Mouse (Mus musculus): ENCODE measurements around the gene Gck. TPM values are rescaled to one million over a fixed set of nuclear protein-coding genes. Genes with fewer than 3 reads are reported as not detected.

Gck gene
- polyA plus RNA-seq, 1 experiment from 2014 or later: 0.44 TPM

- ATAC-seq: no peak
- no peaks in the 10 kb centered on the region for H3K4me1 ChIP-seq (replicated peaks; ENCODE audit: control insufficient read depth, insufficient read depth, low read length)
- no peaks in the 10 kb centered on the region for H3K9me3 ChIP-seq (ENCODE audit: control insufficient read depth)
- no peak overlapping the region for H3K4me3 ChIP-seq (ENCODE audit: low read depth, low read length)
- no peak overlapping the region for H3K9ac ChIP-seq (ENCODE audit: low read depth, low read length)
- WGBS: 94% methylated on average over 9 of the region's 9 CpGs
- H3K27ac ChIP-seq (ENCODE audit: low read depth, low read length): no peak overlapping the region
- TF ChIP-seq CTCF (IDR thresholded peaks at IDR 0.05; ENCODE audit: low read depth): no peak
- H3K36me3 ChIP-seq (ENCODE audit: control insufficient read depth, insufficient read depth): peaks cover 53% of the 10 kb centered on the region
- no peak overlapping the region for H3K4me2 ChIP-seq (replicated peaks; ENCODE audit: low read depth)
- no peaks in the 10 kb centered on the region for H3K27me3 ChIP-seq (replicated peaks; ENCODE audit: control insufficient read depth, insufficient read depth, low read length)
Measured at GRCm38 (mm10) chr11:5873192-5873591, 76.7 kb downstream of the Gck start.

GRCm38 (mm10) chr11:5872707-5873106, 77.2 kb downstream of the Gck start:
- Histone ChIP-seq H3K27ac (ENCODE audit: low read depth, low read length) (no peak overlapping the region), H3K4me2 (replicated peaks; ENCODE audit: low read depth) (no peak overlapping the region), H3K36me3 (ENCODE audit: control insufficient read depth, insufficient read depth) (peaks cover 53% of the 10 kb centered on the region), H3K9me3 (ENCODE audit: control insufficient read depth) (no peaks in the 10 kb centered on the region), H3K9ac (ENCODE audit: low read depth, low read length) (no peak overlapping the region), H3K4me3 (ENCODE audit: low read depth, low read length) (no peak overlapping the region), H3K27me3 (replicated peaks; ENCODE audit: control insufficient read depth, insufficient read depth, low read length) (no peaks in the 10 kb centered on the region), H3K4me1 (replicated peaks; ENCODE audit: control insufficient read depth, insufficient read depth, low read length) (no peaks in the 10 kb centered on the region)
- 93% methylated on average over 11 of the region's 11 CpGs for WGBS
- no peak for TF ChIP-seq CTCF (IDR thresholded peaks at IDR 0.05; ENCODE audit: low read depth)
- ATAC-seq: no peak

GRCm38 (mm10) chr11:5870069-5870468, 79.8 kb downstream of the Gck start:
- Histone ChIP-seq H3K27me3 (replicated peaks; ENCODE audit: control insufficient read depth, insufficient read depth, low read length) (no peaks in the 10 kb centered on the region), H3K4me2 (replicated peaks; ENCODE audit: low read depth) (no peak overlapping the region), H3K9ac (ENCODE audit: low read depth, low read length) (no peak overlapping the region), H3K36me3 (ENCODE audit: control insufficient read depth, insufficient read depth) (peaks cover 52% of the 10 kb centered on the region), H3K27ac (ENCODE audit: low read depth, low read length) (no peak overlapping the region), H3K4me1 (replicated peaks; ENCODE audit: control insufficient read depth, insufficient read depth, low read length) (no peaks in the 10 kb centered on the region), H3K4me3 (ENCODE audit: low read depth, low read length) (no peak overlapping the region), H3K9me3 (ENCODE audit: control insufficient read depth) (no peaks in the 10 kb centered on the region)
- ATAC-seq: no peak
- 85% methylated on average over 16 of the region's 16 CpGs for WGBS
- TF ChIP-seq CTCF (IDR thresholded peaks at IDR 0.05; ENCODE audit: low read depth): no peak

GRCm38 (mm10) chr11:5869331-5869730, 80.5 kb downstream of the Gck start:
- H3K4me3 ChIP-seq (ENCODE audit: low read depth, low read length): no peak overlapping the region
- no peak for ATAC-seq
- H3K36me3 ChIP-seq (ENCODE audit: control insufficient read depth, insufficient read depth): peaks cover 44% of the 10 kb centered on the region

GRCm38 (mm10) chr11:5868324-5868723, 81.6 kb downstream of the Gck start:
- Histone ChIP-seq H3K4me3 (ENCODE audit: low read depth, low read length) (no peak overlapping the region), H3K27me3 (replicated peaks; ENCODE audit: control insufficient read depth, insufficient read depth, low read length) (no peaks in the 10 kb centered on the region), H3K9me3 (ENCODE audit: control insufficient read depth) (no peaks in the 10 kb centered on the region), H3K36me3 (ENCODE audit: control insufficient read depth, insufficient read depth) (peaks cover 34% of the 10 kb centered on the region), H3K4me1 (replicated peaks; ENCODE audit: control insufficient read depth, insufficient read depth, low read length) (no peaks in the 10 kb centered on the region), H3K9ac (ENCODE audit: low read depth, low read length) (no peak overlapping the region), H3K4me2 (replicated peaks; ENCODE audit: low read depth) (no peak overlapping the region), H3K27ac (ENCODE audit: low read depth, low read length) (no peak overlapping the region)
- 93% methylated on average over 12 of the region's 12 CpGs for WGBS
- TF ChIP-seq CTCF (IDR thresholded peaks at IDR 0.05; ENCODE audit: low read depth): no peak
- no peak for ATAC-seq

More at GRCm38 (mm10) chr11:5869331-5869730, 80.5 kb downstream of the Gck start:
- TF ChIP-seq CTCF (IDR thresholded peaks at IDR 0.05; ENCODE audit: low read depth): no peak
- Histone ChIP-seq H3K9me3 (ENCODE audit: control insufficient read depth) (no peaks in the 10 kb centered on the region), H3K4me1 (replicated peaks; ENCODE audit: control insufficient read depth, insufficient read depth, low read length) (no peaks in the 10 kb centered on the region), H3K9ac (ENCODE audit: low read depth, low read length) (no peak overlapping the region), H3K27me3 (replicated peaks; ENCODE audit: control insufficient read depth, insufficient read depth, low read length) (no peaks in the 10 kb centered on the region), H3K27ac (ENCODE audit: low read depth, low read length) (no peak overlapping the region), H3K4me2 (replicated peaks; ENCODE audit: low read depth) (no peak overlapping the region)
- 93% methylated on average over 16 of the region's 16 CpGs for WGBS

- Histone ChIP-seq H3K27ac (ENCODE audit: low read depth, low read length) (no peak overlapping the region), H3K9me3 (ENCODE audit: control insufficient read depth) (no peaks in the 10 kb centered on the region), H3K4me1 (replicated peaks; ENCODE audit: control insufficient read depth, insufficient read depth, low read length) (no peaks in the 10 kb centered on the region), H3K4me3 (ENCODE audit: low read depth, low read length) (no peak overlapping the region), H3K27me3 (replicated peaks; ENCODE audit: control insufficient read depth, insufficient read depth, low read length) (peaks cover 8% of the 10 kb centered on the region; the same call in 1 of the 2 replicates), H3K36me3 (ENCODE audit: control insufficient read depth, insufficient read depth) (peaks cover 23% of the 10 kb centered on the region), H3K4me2 (replicated peaks; ENCODE audit: low read depth) (no peak overlapping the region), H3K9ac (ENCODE audit: low read depth, low read length) (no peak overlapping the region)
- 91% methylated on average over 2 of the region's 2 CpGs for WGBS
- TF ChIP-seq CTCF (IDR thresholded peaks at IDR 0.05; ENCODE audit: low read depth): no peak
- no peak for ATAC-seq
Measured at GRCm38 (mm10) chr11:5867196-5867595, 82.7 kb downstream of the Gck start.

All from intestine, postnatal 0 days (tissue).